Mouse (Mus musculus): ENCODE measurements around the gene Bub1b.
"Not testable (repeated sequence)": the region's sequence is repeated elsewhere in the genome, so short reads cannot be mapped to it uniquely, and the experiment has no call there.

The Bub1b gene

GRCm38 (mm10) chr2:118618013-118618412, 20.0 kb downstream of the Bub1b start:
- no peak for DNase-seq (ENCODE audit: low spot score in 2 of 2)

GRCm38 (mm10) chr2:118620101-118620500, 22.1 kb downstream of the Bub1b start:
- no peak for DNase-seq (ENCODE audit: low spot score in 2 of 2)

GRCm38 (mm10) chr2:118620608-118621007, 22.6 kb downstream of the Bub1b start:
- DNase-seq (ENCODE audit: low spot score in 2 of 2) = no peak

- no peak for DNase-seq (ENCODE audit: low spot score in 2 of 2)
Measured at GRCm38 (mm10) chr2:118629276-118629675, 31.3 kb downstream of the Bub1b start.

- no peak for DNase-seq (ENCODE audit: low spot score in 2 of 2)
Measured at GRCm38 (mm10) chr2:118633441-118633840, 35.4 kb downstream of the Bub1b start.

GRCm38 (mm10) chr2:118637258-118637657, 39.2 kb downstream of the Bub1b start:
- no peak for DNase-seq (ENCODE audit: low spot score in 2 of 2)

GRCm38 (mm10) chr2:118637888-118638526, 40.0 kb downstream of the Bub1b start:
- peak; percentile 70 to 72 for DNase-seq (ENCODE audit: low spot score in 2 of 2)

GRCm38 (mm10) chr2:118638686-118639085, 40.7 kb downstream of the Bub1b start:
- no peak for DNase-seq (ENCODE audit: low spot score in 2 of 2)

- DNase-seq (ENCODE audit: low spot score in 2 of 2) = no peak
Measured at GRCm38 (mm10) chr2:118641147-118641546, 43.1 kb downstream of the Bub1b start.

- no peak for DNase-seq (ENCODE audit: low spot score in 2 of 2)
Measured at GRCm38 (mm10) chr2:118642431-118642830, 44.4 kb downstream of the Bub1b start.

GRCm38 (mm10) chr2:118642942-118643341, 44.9 kb downstream of the Bub1b start:
- no peak for DNase-seq (ENCODE audit: low spot score in 2 of 2)

GRCm38 (mm10) chr2:118646665-118647064, 48.7 kb downstream of the Bub1b start:
- DNase-seq (ENCODE audit: low spot score in 2 of 2) = no peak

- DNase-seq (ENCODE audit: low spot score in 2 of 2) = not testable (repeated sequence)
Measured at GRCm38 (mm10) chr2:118650697-118651096, 52.7 kb downstream of the Bub1b start.

- DNase-seq (ENCODE audit: low spot score in 2 of 2) = no peak
Measured at GRCm38 (mm10) chr2:118656688-118657281, 58.8 kb downstream of the Bub1b start.

- DNase-seq (ENCODE audit: low spot score in 2 of 2) = no peak
Measured at GRCm38 (mm10) chr2:118658457-118658856, 60.4 kb downstream of the Bub1b start.

GRCm38 (mm10) chr2:118659077-118659476, 61.1 kb downstream of the Bub1b start:
- no peak for DNase-seq (ENCODE audit: low spot score in 2 of 2)

GRCm38 (mm10) chr2:118659493-118659892, 61.5 kb downstream of the Bub1b start:
- DNase-seq (ENCODE audit: low spot score in 2 of 2) = no peak

- peak in 1 of 2 experiments; percentile 14 for DNase-seq (ENCODE audit: low spot score in 2 of 2)
Measured at GRCm38 (mm10) chr2:118659998-118660452, 62.0 kb downstream of the Bub1b start.

- DNase-seq (ENCODE audit: low spot score in 2 of 2) = no peak
Measured at GRCm38 (mm10) chr2:118661891-118662290, 63.9 kb downstream of the Bub1b start.

GRCm38 (mm10) chr2:118662902-118663803, 65.1 kb downstream of the Bub1b start, which contains the start of gene Pak6:
Gene Pak6, plus strand, starts transcription at chr2:118663303.
- peak; percentile 38 to 47 for DNase-seq (ENCODE audit: low spot score in 2 of 2)

GRCm38 (mm10) chr2:118663804-118664766, 66.1 kb downstream of the Bub1b start:
- peak in 1 of 2 experiments; percentile 16 for DNase-seq (ENCODE audit: low spot score in 2 of 2)

All from frontal cortex, postnatal 25 days (tissue).